Mouse (Mus musculus) E14TG2a.4 (cell line): ENCODE data around the gene Ano5.

Experiments used
- CTCF ChIP-seq: conservative IDR thresholded peaks from 2 replicates; pipeline ENCODE4 v1.5.1; 2014; ENCODE audit warnings: low read length
- NANOG ChIP-seq: IDR thresholded peaks from 2 replicates; pipeline ENCODE4 v1.6.1; 2014; ENCODE audit warnings: borderline replicate concordance, low read length, mixed read lengths

DNA sequence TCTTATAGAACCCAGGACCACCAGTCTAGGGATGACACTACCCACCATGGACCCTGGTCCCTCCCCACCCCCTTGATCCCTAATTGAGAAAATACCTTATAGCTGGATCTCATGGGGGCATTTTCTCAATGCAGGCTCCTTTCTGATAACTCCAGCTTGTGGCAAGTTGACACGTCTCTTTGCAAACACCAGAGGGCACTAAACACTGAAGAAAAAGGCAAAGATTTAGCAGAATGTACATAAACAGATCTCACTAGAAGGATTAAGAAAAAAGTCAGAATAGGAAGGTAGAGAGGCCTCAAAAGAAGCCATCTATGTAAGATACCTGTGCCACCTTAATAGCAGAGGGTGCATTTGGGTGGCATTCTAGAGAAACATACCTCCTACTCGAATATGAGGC lies 11.4 kb upstream of the Ano5 start:
- TF ChIP-seq CTCF, result no peak
- TF ChIP-seq NANOG, result no peak
